Mouse (Mus musculus) gastrocnemius, adult 2 months (tissue): ENCODE results near the gene Gm7075. TPM values are rescaled to one million over a fixed set of nuclear protein-coding genes. Genes with fewer than 3 reads are reported as not detected.
"Not testable (repeated sequence)": the region's sequence is repeated elsewhere in the genome, so short reads cannot be mapped to it uniquely, and the experiment has no call there.

ENCODE experiments used
- DNase-seq: peaks from one replicate; pipeline ENCODE4 v3.0.0; 2022
- H3K27ac ChIP-seq: fragments of 200-600 bp; 2 replicates; pipeline ENCODE4 v1.8.1; 2022; ENCODE audit warnings: mild to moderate bottlenecking
- H3K4me3 ChIP-seq: fragments of 200-600 bp; 2 replicates; pipeline ENCODE4 v1.8.1; 2022; ENCODE audit warnings: mild to moderate bottlenecking, moderate library complexity
- CTCF ChIP-seq: fragments of 200-600 bp; IDR thresholded peaks from 2 replicates; pipeline ENCODE4 v1.8.1; 2022; ENCODE audit warnings: antibody characterized with exemption, mild to moderate bottlenecking, moderate library complexity
- intact Hi-C: fragments of 180-260 bp; cut with DNase I; formaldehyde crosslinking; loops from one replicate; pipeline ENCODE4 v1.15.1; 2025
- long read RNA-seq, 2 experiments: library from polyadenylated mRNA; stranded (forward); transcript quantifications; one replicate each; pipeline ENCODE4 v2.0.0; 2021
- total RNA-seq, 2 experiments: library from RNA; stranded (reverse); gene quantifications; 2 replicates each; pipeline ENCODE4 v1.2.3; 2021

The Gm7075 gene
- not detected for total RNA-seq
- long read RNA-seq, experiment 1, transcript Gm7075-201 (1 exons, 425 nt): major isoform, 28 of 28 reads
- long read RNA-seq, experiment 1, partial matches to known transcripts: 0 of 28 reads
- long read RNA-seq, experiment 1, other reads (novel, unspliced or antisense): 0 of 28 reads
- long read RNA-seq, experiment 2, transcript Gm7075-201 (1 exons, 425 nt): major isoform, 22 of 22 reads
- long read RNA-seq, experiment 2, partial matches to known transcripts: 0 of 22 reads
- long read RNA-seq, experiment 2, other reads (novel, unspliced or antisense): 0 of 22 reads

GRCm38 (mm10) chr10:63421739-63422735 lies at the start of gene Gm7075:
Gm7075 (minus strand) TSS chr10:63421789.
- TF ChIP-seq CTCF: peak; percentile 61
- DNase-seq: peak; percentile 51
- intact Hi-C loops: loop anchor here (1.0 kb wide), 1 partner anchor 152 kb away; no protein-coding TSS in a partner anchor
- Histone ChIP-seq H3K27ac (no peak within 1 kb of the TSS), H3K4me3 (no peak within 1 kb of the TSS)

DNA sequence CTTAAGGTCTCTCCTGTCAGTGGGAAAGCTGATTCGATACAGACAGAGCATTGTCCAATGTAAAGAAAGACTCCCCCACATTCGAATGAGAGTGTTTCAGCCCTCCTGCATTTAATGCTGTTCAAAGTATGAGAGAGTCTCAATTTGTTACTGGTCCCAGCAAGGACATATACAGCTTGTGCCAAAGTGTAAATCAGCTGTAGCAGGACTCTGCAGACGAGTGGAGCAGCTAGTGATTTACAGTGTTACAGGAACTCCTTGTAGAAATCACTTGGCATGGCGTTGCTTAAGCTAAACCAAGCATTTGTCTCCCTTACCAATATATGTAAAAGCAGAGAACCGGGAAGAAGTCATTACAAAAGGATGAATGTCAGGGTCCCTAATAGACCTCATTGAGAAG lies 39.3 kb upstream of the Gm7075 start:
- intact Hi-C loops: no loop called here
- no peak for TF ChIP-seq CTCF
- H3K27ac ChIP-seq: no peak overlapping the region
- DNase-seq: no peak
- H3K4me3 ChIP-seq: no peak overlapping the region

DNA sequence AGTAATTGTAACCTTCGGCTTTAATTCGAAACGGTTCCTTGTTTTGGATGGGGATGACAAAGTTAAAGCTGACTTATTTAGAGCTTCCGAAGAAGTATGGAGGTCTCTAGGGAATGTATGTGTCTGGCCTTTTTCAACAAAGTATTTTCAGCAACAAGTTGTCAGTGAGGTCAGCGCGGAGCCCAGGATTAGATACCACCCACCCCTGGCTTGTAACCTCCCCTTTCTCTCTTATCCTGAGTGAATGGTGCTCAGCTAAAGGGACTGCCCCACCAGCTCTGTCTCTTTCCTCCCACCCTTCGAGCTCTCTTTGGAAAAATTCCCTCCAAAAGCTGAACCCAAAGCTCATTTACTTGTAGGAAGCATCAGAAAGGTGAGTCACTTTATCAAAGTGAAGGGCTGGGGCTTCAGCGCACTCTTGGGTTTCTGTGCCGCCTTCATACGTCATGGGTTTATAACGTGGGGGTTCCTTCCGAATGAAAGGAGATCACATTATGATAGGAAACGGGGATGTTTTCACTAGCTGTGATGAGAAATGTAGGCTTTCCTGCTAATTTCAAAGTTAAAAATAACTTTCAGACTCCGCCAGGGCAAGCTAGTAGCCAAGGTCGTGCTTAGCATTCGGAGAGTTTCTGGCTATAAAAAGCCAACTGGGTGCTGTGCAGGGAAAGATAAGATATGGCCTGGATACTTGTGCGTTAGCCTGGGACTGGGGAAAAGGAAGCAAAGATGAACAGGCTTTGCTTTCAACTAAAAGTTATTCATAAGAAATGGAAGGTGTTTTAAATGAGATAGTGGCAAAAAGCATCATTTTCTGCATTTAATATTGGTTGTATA lies 35.9 kb upstream of the Gm7075 start:
- no peak for DNase-seq
- Histone ChIP-seq H3K27ac (peak overlapping the region; percentile 81), H3K4me3 (peak overlapping the region; percentile 68)
- intact Hi-C loops: no loop called here
- no peak for TF ChIP-seq CTCF

DNA sequence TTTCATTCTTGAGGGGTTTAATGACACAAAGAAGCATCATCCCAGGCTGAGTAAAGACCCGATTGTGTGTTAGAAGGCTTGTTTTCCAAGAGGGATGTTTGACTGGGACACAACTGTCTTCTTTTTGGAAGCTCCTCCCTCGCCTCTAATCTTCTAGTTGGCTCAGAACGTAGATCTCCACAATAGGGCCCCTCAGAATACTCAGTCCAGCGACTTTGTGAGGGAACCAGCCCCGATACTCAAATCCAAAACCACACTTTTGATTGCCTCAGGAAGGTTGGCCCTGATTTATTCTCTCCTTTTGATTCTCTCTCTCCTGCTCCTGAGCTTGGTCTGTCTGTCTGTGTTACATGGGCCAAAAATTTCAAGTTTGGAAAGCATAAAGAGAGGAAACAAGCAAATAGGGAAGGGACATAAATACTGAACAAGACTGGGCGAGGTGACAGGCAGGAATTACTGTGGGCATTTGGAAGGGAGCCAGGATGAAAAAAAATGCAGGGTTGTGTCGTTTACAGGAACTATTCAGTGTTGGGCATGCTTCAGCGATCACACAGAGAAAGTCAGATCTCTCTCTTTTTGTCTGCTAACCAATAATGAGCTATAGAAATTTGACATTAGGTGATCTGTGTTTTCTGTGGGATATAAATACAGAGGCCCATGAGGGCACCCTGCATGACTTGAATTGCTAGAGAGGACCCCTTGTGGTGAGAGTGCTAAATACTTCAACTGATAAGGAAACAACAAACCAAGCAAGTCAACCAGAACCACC lies 33.7 kb upstream of the Gm7075 start:
- TF ChIP-seq CTCF: peak; percentile 17; the same call in 1 of the 2 replicates
- intact Hi-C loops: no loop called here
- no peak for DNase-seq
- Histone ChIP-seq H3K27ac (no peak overlapping the region), H3K4me3 (no peak overlapping the region)

DNA sequence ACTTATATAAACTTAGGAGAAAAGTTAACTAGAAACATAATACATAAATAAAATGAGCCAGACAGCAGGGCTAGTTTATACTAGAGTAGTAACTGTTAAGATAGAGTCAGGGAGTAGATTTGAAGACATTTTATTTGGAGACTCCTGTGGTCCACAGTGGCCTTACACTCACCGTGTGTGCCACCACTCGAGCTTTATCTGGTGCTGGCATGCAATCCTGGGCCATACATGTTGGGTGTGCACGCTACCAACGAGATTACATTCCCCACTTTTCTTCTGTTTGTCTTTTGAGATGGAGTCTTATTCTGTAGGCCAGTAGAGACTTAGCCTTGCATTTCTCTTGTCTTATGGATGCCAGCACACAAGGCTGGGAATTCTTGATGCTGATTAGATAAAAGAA lies 32.3 kb upstream of the Gm7075 start:
- intact Hi-C loops: no loop called here
- Histone ChIP-seq H3K27ac (no peak overlapping the region), H3K4me3 (no peak overlapping the region)
- DNase-seq: no peak
- TF ChIP-seq CTCF: no peak

DNA sequence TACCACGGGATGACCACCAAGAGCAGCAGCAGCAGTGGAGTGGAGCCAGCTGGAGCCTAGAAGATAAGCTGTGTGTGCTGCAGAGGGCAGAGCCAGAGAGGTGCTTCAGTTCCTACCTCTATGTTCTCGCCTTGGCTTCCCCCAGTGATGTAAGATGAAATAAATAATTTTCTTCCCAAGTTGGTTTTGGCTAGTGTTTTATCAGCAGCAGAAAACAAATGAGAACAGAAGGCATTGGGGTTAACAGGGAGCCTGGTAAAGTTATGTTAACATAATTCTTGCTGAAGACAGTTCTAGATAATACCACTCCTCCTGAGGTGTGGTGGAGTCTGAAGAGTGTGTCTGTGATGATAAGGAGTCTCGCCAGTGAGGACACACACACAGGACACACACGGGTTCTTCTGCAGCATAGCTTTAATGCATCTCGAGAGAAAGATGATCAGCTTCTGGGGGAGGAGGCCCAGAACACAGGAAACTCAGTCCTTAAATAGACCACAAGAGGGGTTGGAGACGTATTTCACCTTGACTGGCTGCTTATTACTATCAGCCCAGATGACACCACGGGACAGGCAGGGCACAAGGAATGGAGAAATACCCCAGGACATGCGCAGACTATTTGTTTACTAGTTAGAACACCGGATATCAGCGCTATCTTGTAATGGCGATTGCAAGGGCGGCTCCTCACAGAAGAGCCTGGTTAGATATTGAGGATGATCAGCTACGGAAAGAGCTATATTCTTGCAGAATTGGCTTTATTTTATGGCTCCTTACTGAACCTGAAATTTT lies 23.2 kb upstream of the Gm7075 start:
- intact Hi-C loops, H3K4me3 ChIP-seq, DNase-seq, H3K27ac ChIP-seq: not testable (repeated sequence)

- DNase-seq: no peak
- intact Hi-C loops: no loop called here
- TF ChIP-seq CTCF: no peak
These were observed 18.2 kb upstream of the Gm7075 start for GRCm38 (mm10) chr10:63439694-63440228.

GRCm38 (mm10) chr10:63438736-63439262 lies 17.2 kb upstream of the Gm7075 start:
- Histone ChIP-seq H3K4me3 (no peak overlapping the region), H3K27ac (no peak overlapping the region)
- no peak for DNase-seq
- intact Hi-C loops: no loop called here
- TF ChIP-seq CTCF: no peak

More at GRCm38 (mm10) chr10:63439694-63440228, 18.2 kb upstream of the Gm7075 start:
- Histone ChIP-seq H3K4me3 (no peak overlapping the region), H3K27ac (no peak overlapping the region)

DNA sequence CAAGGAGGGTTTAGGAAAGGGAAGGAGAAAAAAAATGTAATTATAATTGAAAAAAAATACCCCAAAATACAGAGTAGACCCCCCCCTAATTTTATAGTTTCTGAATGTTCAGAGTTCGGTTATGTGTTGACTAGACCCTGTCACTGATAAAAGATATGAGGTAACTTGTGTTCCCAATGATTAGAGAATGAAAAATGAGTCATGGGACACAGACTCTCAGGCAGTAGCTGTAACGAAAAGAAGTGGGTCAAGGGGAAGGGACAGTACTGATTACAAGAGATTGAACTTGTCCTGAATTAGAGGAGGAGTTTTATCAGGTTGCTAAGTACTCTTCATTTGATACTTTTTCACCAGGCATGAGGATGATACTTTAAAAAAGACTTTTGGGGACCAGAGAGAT lies 11.3 kb upstream of the Gm7075 start:
- DNase-seq: no peak
- no peak for TF ChIP-seq CTCF
- Histone ChIP-seq H3K4me3 (no peak overlapping the region), H3K27ac (no peak overlapping the region)
- intact Hi-C loops: no loop called here

GRCm38 (mm10) chr10:63432099-63432498 lies 10.5 kb upstream of the Gm7075 start:
- no peak for DNase-seq
- Histone ChIP-seq H3K27ac (no peak overlapping the region), H3K4me3 (no peak overlapping the region)
- intact Hi-C loops: no loop called here
- TF ChIP-seq CTCF: no peak
